Mouse (Mus musculus): ENCODE data around the gene Lrsam1. TPM values are rescaled to one million over a fixed set of nuclear protein-coding genes. Genes with fewer than 3 reads are reported as not detected.
A peak's percentile ranks its signal among the peaks of the same experiment; 100 is the strongest.

Gene Lrsam1
- total and polyA plus RNA-seq, 2 experiments from 2014 or later: 22.1 to 37.9 TPM

- Histone ChIP-seq H3K9me3 (ENCODE audit: low read length) (no peaks in the 10 kb centered on the region), H3K27me3 (ENCODE audit: insufficient read depth, low read length) (no peaks in the 10 kb centered on the region), H3K4me3 (ENCODE audit: low read length) (peak overlapping the region; percentile 89), H3K36me3 (ENCODE audit: insufficient read depth, low read length) (no peaks in the 10 kb centered on the region), H3K4me2 (ENCODE audit: low read depth, low read length) (peak overlapping the region; percentile 100), H3K9ac (replicated peaks; ENCODE audit: low read length) (peak overlapping the region; percentile 92), H3K27ac (peak overlapping the region; percentile 70; the same call in 1 of the 2 replicates), H3K4me1 (ENCODE audit: insufficient read depth, low read length) (peaks cover 12% of the 10 kb centered on the region)
- under 1% methylated on average over 23 of the region's 23 CpGs for WGBS
- no peak for ATAC-seq
- DNase-seq (ENCODE audit: low spot score): peak; percentile 20
- no peak for TF ChIP-seq CTCF (IDR thresholded peaks at IDR 0.05; ENCODE audit: low read depth)
Measured at GRCm38 (mm10) chr2:32981281-32981680, 19.9 kb upstream of the Lrsam1 start.

GRCm38 (mm10) chr2:32979675-32980074, 18.3 kb upstream of the Lrsam1 start:
- H3K9ac ChIP-seq (replicated peaks; ENCODE audit: low read length): no peak overlapping the region
- H3K4me3 ChIP-seq (ENCODE audit: low read length): no peak overlapping the region
- no peak for ATAC-seq
- H3K36me3 ChIP-seq (ENCODE audit: insufficient read depth, low read length): 0 out of 2 replicates have a peak, but pooled peaks cover 7% of the 10 kb centered on the region
- H3K4me2 ChIP-seq (ENCODE audit: low read depth, low read length): no peak overlapping the region
- H3K4me1 ChIP-seq (ENCODE audit: insufficient read depth, low read length): peaks cover 12% of the 10 kb centered on the region
- no peak for DNase-seq (ENCODE audit: low spot score)
- H3K9me3 ChIP-seq (ENCODE audit: low read length): no peaks in the 10 kb centered on the region
- WGBS: 76% methylated on average over 7 of the region's 7 CpGs
- H3K27ac ChIP-seq: no peak overlapping the region
- H3K27me3 ChIP-seq (ENCODE audit: insufficient read depth, low read length): no peaks in the 10 kb centered on the region
- TF ChIP-seq CTCF (IDR thresholded peaks at IDR 0.05; ENCODE audit: low read depth): no peak

- H3K9ac ChIP-seq (replicated peaks; ENCODE audit: low read length): no peak overlapping the region
- ATAC-seq: no peak
- H3K27ac ChIP-seq: no peak overlapping the region
- no peak overlapping the region for H3K4me2 ChIP-seq (ENCODE audit: low read depth, low read length)
- no peaks in the 10 kb centered on the region for H3K27me3 ChIP-seq (ENCODE audit: insufficient read depth, low read length)
- WGBS: 69% methylated on average over 3 of the region's 3 CpGs
- peaks cover 12% of the 10 kb centered on the region for H3K4me1 ChIP-seq (ENCODE audit: insufficient read depth, low read length)
- DNase-seq (ENCODE audit: low spot score): no peak
- no peak overlapping the region for H3K4me3 ChIP-seq (ENCODE audit: low read length)
- H3K9me3 ChIP-seq (ENCODE audit: low read length): no peaks in the 10 kb centered on the region
- TF ChIP-seq CTCF (IDR thresholded peaks at IDR 0.05; ENCODE audit: low read depth): no peak
- H3K36me3 ChIP-seq (ENCODE audit: insufficient read depth, low read length): peaks cover 15% of the 10 kb centered on the region; the same call in 1 of the 2 replicates
Measured at GRCm38 (mm10) chr2:32978675-32979074, 17.3 kb upstream of the Lrsam1 start.

DNA sequence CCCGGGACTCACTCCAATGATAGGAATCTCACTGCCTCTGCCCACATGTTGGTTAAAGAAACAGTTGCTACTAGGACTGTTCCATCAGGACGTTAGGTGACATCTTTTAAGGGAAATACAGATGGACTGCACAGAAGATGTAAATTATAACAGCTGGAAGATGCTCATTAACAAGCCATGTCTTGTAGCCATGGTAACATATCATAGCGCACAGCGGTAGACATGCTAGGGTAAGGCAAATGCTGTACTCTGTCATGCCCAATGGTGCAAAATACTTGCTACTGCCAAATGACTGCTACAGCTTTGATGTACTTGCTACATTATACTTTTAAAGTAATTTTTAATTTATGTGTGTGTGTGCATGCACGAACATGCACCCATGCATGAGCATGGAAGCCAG, 15.7 kb upstream of the Lrsam1 start:
- Histone ChIP-seq H3K9me3 (ENCODE audit: low read length) (no peaks in the 10 kb centered on the region), H3K4me1 (ENCODE audit: insufficient read depth, low read length) (peaks cover 7% of the 10 kb centered on the region), H3K27me3 (ENCODE audit: insufficient read depth, low read length) (no peaks in the 10 kb centered on the region), H3K36me3 (ENCODE audit: insufficient read depth, low read length) (peaks cover 24% of the 10 kb centered on the region; the same call in 1 of the 2 replicates), H3K4me2 (ENCODE audit: low read depth, low read length) (no peak overlapping the region), H3K9ac (replicated peaks; ENCODE audit: low read length) (no peak overlapping the region), H3K27ac (no peak overlapping the region), H3K4me3 (ENCODE audit: low read length) (no peak overlapping the region)
- 60% methylated on average over 5 of the region's 5 CpGs for WGBS
- no peak for TF ChIP-seq CTCF (IDR thresholded peaks at IDR 0.05; ENCODE audit: low read depth)
- no peak for ATAC-seq
- peak; percentile 24 for DNase-seq (ENCODE audit: low spot score)

- ATAC-seq (no peak), DNase-seq (ENCODE audit: low spot score) (no peak)
- Histone ChIP-seq H3K4me1 (ENCODE audit: insufficient read depth, low read length) (no peaks in the 10 kb centered on the region; the same call in 1 of the 2 replicates), H3K36me3 (ENCODE audit: insufficient read depth, low read length) (peaks cover 24% of the 10 kb centered on the region; the same call in 1 of the 2 replicates), H3K4me2 (ENCODE audit: low read depth, low read length) (no peak overlapping the region), H3K9me3 (ENCODE audit: low read length) (no peaks in the 10 kb centered on the region), H3K27ac (no peak overlapping the region), H3K9ac (replicated peaks; ENCODE audit: low read length) (no peak overlapping the region), H3K27me3 (ENCODE audit: insufficient read depth, low read length) (no peaks in the 10 kb centered on the region), H3K4me3 (ENCODE audit: low read length) (no peak overlapping the region)
- 89% methylated on average over 8 of the region's 8 CpGs for WGBS
- TF ChIP-seq CTCF (IDR thresholded peaks at IDR 0.05; ENCODE audit: low read depth): no peak
Measured at GRCm38 (mm10) chr2:32974216-32974615, 12.8 kb upstream of the Lrsam1 start.

GRCm38 (mm10) chr2:32971235-32971634, 9.8 kb upstream of the Lrsam1 start:
- Histone ChIP-seq H3K27ac (no peak overlapping the region), H3K36me3 (ENCODE audit: insufficient read depth, low read length) (peaks cover 24% of the 10 kb centered on the region; the same call in 1 of the 2 replicates), H3K4me1 (ENCODE audit: insufficient read depth, low read length) (peaks cover 8% of the 10 kb centered on the region), H3K9me3 (ENCODE audit: low read length) (no peaks in the 10 kb centered on the region), H3K9ac (replicated peaks; ENCODE audit: low read length) (no peak overlapping the region), H3K27me3 (ENCODE audit: insufficient read depth, low read length) (no peaks in the 10 kb centered on the region), H3K4me3 (ENCODE audit: low read length) (no peak overlapping the region), H3K4me2 (ENCODE audit: low read depth, low read length) (no peak overlapping the region)
- TF ChIP-seq CTCF (IDR thresholded peaks at IDR 0.05; ENCODE audit: low read depth): no peak
- DNase-seq (ENCODE audit: low spot score): peak; percentile 71
- no peak for ATAC-seq
- 18% methylated on average over 9 of the region's 9 CpGs for WGBS

DNA sequence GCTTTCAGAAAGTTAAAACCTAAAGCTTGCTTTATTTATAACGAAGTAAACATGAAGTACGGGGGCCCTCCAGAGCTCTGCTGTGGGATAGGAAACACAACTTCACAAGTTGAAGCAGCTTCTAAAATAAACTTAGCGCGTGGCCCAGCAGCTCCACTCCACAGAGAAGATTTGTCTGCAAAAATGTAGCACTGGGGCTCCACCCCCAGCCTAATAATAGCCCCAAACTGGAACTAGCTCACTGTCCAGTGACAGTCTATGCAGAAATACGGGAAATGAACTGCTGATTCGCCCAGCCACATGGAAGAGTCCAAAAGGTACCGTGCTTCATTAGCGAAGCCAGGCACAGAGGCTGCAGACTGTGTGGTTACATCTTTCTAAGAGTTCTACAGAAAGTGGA, 7.9 kb upstream of the Lrsam1 start:
- Histone ChIP-seq H3K9ac (replicated peaks; ENCODE audit: low read length) (no peak overlapping the region), H3K4me1 (ENCODE audit: insufficient read depth, low read length) (peaks cover 8% of the 10 kb centered on the region), H3K27me3 (ENCODE audit: insufficient read depth, low read length) (no peaks in the 10 kb centered on the region), H3K27ac (no peak overlapping the region), H3K4me2 (ENCODE audit: low read depth, low read length) (no peak overlapping the region), H3K36me3 (ENCODE audit: insufficient read depth, low read length) (peaks cover 21% of the 10 kb centered on the region), H3K9me3 (ENCODE audit: low read length) (no peaks in the 10 kb centered on the region), H3K4me3 (ENCODE audit: low read length) (no peak overlapping the region)
- 86% methylated on average over 8 of the region's 8 CpGs for WGBS
- ATAC-seq (no peak), DNase-seq (ENCODE audit: low spot score) (no peak)
- no peak for TF ChIP-seq CTCF (IDR thresholded peaks at IDR 0.05; ENCODE audit: low read depth)
